Mouse (Mus musculus): ENCODE data around the gene Alg12.

The Alg12 gene

GRCm38 (mm10) chr15:88854969-88855830, 36.1 kb upstream of the Alg12 start:
- DNase-seq: no peak

- no peak for DNase-seq
Measured at GRCm38 (mm10) chr15:88854119-88854968, 35.2 kb upstream of the Alg12 start.

- DNase-seq: no peak
Measured at GRCm38 (mm10) chr15:88853106-88853505, 34.0 kb upstream of the Alg12 start.

- DNase-seq: no peak
Measured at GRCm38 (mm10) chr15:88851507-88852149, 32.5 kb upstream of the Alg12 start.

GRCm38 (mm10) chr15:88851076-88851475, 32.0 kb upstream of the Alg12 start:
- no peak for DNase-seq

GRCm38 (mm10) chr15:88850146-88850826, 31.2 kb upstream of the Alg12 start:
- DNase-seq: peak; percentile 55

GRCm38 (mm10) chr15:88849621-88850020, 30.5 kb upstream of the Alg12 start:
- DNase-seq: no peak

- DNase-seq: no peak
Measured at GRCm38 (mm10) chr15:88848661-88849060, 29.5 kb upstream of the Alg12 start.

GRCm38 (mm10) chr15:88844966-88845365, 25.8 kb upstream of the Alg12 start:
- no peak for DNase-seq

- DNase-seq: no peak
Measured at GRCm38 (mm10) chr15:88843486-88844097, 24.5 kb upstream of the Alg12 start.

GRCm38 (mm10) chr15:88842300-88842673, 23.2 kb upstream of the Alg12 start:
- no peak for DNase-seq

GRCm38 (mm10) chr15:88841580-88842299, 22.6 kb upstream of the Alg12 start:
- DNase-seq: no peak

GRCm38 (mm10) chr15:88841160-88841559, 22.0 kb upstream of the Alg12 start:
- DNase-seq: no peak

- DNase-seq: no peak
Measured at GRCm38 (mm10) chr15:88840126-88840525, 21.0 kb upstream of the Alg12 start.

GRCm38 (mm10) chr15:88839271-88839670, 20.2 kb upstream of the Alg12 start:
- peak; percentile 69 for DNase-seq

- DNase-seq: no peak
Measured at GRCm38 (mm10) chr15:88837977-88838376, 18.9 kb upstream of the Alg12 start.

GRCm38 (mm10) chr15:88837199-88837932, 18.2 kb upstream of the Alg12 start:
- peak; percentile 75 for DNase-seq

- DNase-seq: no peak
Measured at GRCm38 (mm10) chr15:88836571-88836970, 17.5 kb upstream of the Alg12 start.

- no peak for DNase-seq
Measured at GRCm38 (mm10) chr15:88836031-88836430, 16.9 kb upstream of the Alg12 start.

GRCm38 (mm10) chr15:88832536-88832935, 13.4 kb upstream of the Alg12 start:
- DNase-seq: no peak

GRCm38 (mm10) chr15:88831482-88831881, 12.4 kb upstream of the Alg12 start:
- DNase-seq: no peak
